Mouse (Mus musculus) heart, adult 2 months (tissue): ENCODE measurements around the gene Slc35e4.

Source experiments
- EP300 ChIP-seq: fragments of 200-500 bp; IDR thresholded peaks from 2 replicates; pipeline ENCODE4 v1.6.1; 2011; ENCODE audit warnings: low read depth, low read length, control low read depth; ENCODE audit not compliant: insufficient read depth
- POLR2A ChIP-seq: fragments of 200-500 bp; IDR thresholded peaks from 2 replicates; pipeline ENCODE4 v1.6.1; 2011; ENCODE audit warnings: mild to moderate bottlenecking, low read depth, low read length, control low read depth; ENCODE audit not compliant: insufficient read depth

GRCm38 (mm10) chr11:3860361-3860760, 54.1 kb downstream of the Slc35e4 start:
- TF ChIP-seq EP300 (no peak), POLR2A (no peak)
